Mouse (Mus musculus) retina, adult 2 months (tissue): ENCODE results near the gene Nxf7.
"Not testable (repeated sequence)": the region's sequence is repeated elsewhere in the genome, so short reads cannot be mapped to it uniquely, and the experiment has no call there.

Source experiments
- DNase-seq: peaks from one replicate; pipeline ENCODE4 v3.0.0-alpha.2; 2012; ENCODE audit warnings: low read depth, low spot score

The Nxf7 gene

DNA sequence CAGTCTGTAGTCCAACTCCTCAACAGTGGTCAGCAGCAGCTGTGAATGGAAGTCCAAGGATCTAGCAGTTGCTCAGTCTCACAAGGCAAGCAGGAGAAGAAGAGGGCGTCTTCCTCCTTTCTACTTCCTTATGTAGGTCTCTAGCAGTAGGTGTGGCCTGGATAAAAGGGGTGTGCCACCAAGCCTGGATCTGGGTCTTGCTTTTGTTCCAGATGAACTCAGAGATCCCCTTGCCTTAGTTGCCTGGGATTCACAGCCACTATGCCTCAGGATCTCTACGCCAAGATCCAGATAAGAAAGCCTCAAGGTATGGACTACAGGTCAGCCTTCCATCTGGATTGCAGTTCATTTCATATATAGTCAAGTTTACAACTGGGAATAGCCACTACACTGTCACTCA lies at the start of gene Nxf7:
TSS of gene Nxf7 (minus strand) at position 101 of the 400 bp plus-strand sequence.
- DNase-seq, result no peak

DNA sequence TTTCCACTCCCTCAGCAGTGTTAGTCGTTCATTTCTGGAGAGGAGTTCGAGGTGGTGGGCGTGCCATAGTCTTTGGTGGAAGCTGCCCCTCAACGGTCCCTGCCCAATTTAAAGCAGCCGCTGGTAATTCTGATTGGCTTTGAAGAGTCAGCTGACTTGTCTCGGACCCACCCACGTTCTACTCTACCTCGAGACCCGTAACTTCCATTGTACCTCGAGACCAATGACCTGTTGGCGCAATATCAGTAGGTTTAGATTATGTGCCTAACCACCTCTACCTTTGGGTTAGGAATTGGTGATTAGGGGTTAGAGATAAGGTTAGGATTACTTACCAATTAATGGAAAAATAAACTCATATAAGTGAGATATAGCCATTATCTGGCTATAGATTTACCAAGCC lies 29.0 kb upstream of the Nxf7 start, which contains the start of gene Prame:
TSS of gene Prame (minus strand) at position 101 of the 400 bp plus-strand sequence.
- DNase-seq, result no peak

DNA sequence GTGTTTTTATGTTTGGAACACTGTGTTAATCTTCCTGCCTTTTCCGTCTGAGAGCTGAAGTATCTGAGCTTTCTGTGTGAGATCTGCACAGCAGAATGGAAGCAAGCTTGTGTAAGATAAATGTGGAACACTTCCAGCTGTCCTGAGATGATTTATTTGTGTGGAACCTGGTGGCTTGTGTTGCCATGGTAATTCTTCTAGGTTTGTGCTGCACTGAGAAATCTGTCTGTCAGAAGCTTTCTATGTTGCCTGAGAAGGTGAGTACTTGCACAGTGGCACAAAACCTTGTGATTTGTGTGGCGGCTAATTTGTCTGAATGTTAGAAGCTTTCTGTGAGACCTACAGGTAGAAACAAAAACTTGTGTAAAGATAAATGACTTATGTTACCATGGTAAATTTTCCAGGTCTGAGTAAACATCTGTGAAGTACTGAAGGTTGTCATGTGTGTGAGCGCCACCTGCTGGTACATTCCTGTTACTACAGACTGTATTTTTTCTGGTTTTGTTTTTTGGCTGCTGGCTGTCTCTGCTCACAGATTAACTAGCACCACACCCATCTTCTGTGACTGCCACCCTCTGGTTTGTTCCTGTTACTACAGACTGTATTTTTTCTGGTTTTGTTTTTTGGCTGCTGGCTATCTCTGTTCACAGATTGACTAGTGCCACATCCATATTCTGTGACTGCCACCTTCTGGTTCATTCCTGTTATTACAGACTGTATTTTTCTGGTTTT lies 2.9 kb upstream of the Nxf7 start:
- peak; percentile 23 for DNase-seq

DNA sequence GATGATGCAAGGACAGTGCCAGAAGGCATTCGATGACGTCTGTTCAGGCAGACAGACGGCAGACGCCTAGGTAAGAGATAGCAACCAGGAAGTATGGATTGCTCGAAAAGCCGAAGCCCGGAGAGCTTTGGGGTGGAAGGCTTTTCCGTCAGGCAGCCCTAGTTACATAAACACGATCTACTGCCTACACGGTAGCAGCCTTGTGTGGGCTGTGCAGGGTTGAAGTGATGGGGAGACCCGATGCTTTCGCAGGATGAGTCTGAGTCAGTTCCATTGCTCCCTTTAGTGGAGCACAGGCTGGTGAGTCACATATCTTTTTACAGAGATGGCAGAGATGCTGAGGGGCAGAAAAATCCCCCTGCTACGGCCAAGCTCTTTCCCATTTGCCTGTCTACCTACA lies 481 bp downstream of the Nxf7 start:
- no peak for DNase-seq

DNA sequence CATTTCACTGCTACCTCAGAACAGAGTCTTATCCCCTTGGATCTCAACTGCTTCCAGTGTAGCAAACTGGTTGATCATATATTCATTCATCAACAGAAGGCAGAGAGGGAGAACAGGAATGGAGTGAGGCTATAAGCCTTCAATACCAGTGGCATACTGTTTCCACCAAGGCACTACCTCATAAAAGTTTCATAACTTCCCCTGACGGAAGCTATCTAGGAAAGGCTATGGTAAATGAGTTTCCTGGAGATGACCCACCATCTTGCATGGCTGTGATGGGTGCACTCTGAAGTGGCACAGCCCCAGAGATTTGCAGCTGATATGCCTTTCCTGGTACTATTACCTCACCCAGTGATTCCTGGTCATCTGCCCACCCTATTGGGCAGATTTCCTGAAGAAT lies 22.2 kb downstream of the Nxf7 start:
- DNase-seq, result no peak

DNA sequence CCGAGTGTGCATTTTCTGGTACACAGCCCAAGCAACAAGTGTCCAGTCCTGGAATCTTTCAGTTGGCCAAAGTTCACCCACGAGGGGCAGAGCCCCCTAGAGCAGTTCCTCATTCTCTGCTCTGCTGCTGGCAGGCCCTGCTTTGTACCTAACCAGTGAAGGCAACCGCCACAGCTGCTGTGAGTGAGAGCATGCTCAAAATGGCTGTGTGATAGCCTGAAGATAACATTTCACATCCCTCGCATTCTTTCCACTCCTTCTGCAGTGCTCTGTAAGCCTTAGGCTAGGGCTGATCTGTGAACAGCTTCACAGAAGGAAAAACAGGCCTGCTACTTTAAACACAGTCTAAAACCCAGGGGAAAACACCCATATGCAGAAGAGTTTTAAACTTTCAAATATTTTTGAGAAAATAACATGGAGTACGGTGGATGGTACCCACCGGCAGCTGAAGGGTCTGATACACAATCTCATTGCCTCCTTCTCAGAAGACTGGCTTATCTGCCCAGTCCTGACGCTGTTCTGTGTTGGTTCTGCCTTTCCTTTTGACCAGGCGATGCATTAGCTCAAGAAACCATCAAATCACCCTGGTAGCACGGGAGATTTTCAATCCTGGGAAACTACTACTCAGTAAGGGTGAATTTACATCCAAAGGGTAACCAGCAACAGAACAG lies 23.5 kb downstream of the Nxf7 start:
- not testable (repeated sequence) for DNase-seq

DNA sequence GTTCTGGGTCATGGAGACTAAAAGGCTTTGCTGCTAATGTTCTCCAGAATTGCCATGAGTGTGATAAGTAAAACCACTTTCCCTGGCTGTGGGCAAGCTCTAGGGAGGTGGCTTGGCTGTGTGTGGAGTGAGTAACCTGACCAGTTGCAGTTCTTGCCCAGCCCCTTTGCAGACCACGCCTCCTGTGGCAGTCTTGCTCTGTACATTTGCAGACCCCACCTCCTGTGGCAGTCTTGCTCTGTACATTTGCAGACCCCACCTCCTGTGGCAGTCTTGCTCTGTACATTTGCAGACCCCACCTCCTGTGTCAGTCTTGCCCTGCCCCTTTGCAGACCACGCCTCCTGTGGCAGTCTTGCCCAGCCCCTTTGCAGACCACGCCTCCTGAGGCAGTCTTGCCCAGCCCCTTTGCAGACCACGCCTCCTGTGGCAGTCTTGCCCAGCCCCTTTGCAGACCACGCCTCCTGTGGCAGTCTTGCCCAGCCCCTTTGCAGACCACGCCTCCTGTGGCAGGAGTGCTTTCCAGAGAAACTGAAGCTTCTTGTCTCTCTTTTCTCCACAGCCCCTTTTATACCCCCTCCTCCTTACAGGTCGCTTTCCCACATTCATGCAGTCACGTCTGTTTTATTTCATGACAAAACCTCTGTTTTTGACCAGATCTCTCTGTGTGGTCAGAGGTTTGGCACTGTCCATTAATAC lies 24.2 kb downstream of the Nxf7 start:
- DNase-seq, result not testable (repeated sequence)

DNA sequence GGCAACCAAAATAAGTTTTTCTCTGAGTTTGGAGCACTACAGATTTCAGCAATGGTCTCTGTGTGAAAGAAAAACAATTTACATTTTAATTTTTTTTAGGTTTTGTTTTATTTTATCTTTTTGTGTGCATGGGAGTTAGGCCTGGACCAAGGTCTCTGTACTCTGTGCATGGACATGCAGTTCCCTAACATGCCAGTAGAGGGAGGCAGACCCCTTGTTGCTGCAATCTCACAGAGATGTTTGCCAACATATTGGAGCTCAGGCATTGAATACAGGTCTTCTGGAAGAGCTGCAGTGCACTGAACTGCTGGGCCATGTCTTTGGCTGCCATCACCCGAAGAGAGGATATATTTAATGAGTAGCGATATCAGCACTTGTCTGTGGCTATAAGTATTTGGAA lies 29.1 kb downstream of the Nxf7 start:
- DNase-seq, result peak; percentile 15

DNA sequence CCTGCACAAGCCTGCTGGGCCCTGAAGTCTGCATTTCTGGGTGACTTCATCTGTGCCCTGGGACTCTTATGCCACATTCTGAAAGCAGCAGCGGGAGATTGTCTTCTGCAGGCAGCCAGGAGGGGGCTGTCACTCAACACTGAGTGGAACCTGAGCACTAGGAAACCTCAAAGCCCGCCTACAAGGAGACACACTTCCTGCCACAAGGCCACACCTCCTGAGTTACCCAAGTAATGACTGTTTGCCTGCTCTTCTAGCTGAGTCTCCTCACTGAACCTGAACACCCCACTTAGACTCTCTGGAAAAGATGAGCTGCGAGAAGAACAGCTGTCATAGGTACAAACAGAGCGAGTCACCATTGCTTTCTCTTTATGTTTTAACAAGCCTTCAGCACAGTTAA lies 33.6 kb downstream of the Nxf7 start:
- DNase-seq, result not testable (repeated sequence)

DNA sequence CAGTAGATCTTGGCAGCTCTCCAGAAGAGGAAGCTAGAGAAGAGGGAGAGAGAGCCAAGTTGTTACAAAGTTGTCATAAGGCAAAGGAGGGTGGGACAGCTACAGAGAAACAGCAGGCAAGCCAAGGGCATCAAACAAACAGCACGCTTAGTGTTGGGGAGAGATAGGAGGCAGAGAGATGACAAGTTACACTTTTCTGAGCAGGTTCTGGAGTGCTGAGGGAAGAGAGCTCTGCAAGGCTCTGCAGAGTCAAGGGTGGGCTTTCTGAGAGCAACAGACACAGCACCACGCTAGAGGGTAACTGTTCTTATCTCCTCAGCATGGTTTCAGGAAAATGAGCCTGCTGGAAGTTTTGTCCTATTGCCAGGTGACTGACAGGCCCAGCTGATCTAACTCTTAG lies 35.7 kb downstream of the Nxf7 start:
- DNase-seq, result no peak

DNA sequence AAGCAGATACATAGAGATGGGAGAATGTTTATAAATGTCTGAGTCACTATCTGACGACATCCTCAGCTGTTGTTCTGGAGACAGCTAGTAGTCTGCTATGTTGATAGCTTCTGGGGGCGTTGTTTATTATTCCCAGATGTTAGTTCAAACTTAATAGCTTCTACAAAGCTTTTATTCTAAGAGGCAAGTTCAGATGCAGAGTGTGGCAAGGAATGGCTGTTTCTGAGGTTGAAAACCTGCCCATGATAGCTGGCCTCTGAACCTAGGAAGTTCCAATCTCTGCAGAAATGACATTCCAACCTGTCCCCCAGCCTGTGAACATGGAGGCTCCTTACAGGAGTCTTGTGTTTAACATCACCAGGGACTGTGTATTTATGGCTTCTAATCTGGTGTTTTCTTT lies 36.9 kb downstream of the Nxf7 start:
- DNase-seq, result not testable (repeated sequence)

DNA sequence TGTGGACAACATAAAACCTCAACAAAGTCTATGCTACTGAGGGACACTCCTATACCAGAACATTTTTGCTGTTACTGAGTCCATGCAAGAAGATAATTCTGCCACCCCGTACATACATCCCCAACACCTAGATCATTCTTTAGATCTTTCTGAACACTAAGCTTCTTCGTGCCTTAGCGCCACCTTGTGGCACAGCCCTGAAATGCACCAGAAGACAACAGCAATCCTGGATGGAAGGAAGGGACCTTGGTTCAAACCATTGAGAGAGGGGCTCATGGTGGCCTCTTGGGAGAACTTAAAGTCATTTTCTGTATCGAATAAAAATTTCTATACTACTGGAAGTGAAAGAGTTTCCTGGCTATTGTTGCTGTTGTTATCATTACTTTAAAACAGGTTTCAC lies 37.6 kb downstream of the Nxf7 start:
- DNase-seq, result not testable (repeated sequence)

DNA sequence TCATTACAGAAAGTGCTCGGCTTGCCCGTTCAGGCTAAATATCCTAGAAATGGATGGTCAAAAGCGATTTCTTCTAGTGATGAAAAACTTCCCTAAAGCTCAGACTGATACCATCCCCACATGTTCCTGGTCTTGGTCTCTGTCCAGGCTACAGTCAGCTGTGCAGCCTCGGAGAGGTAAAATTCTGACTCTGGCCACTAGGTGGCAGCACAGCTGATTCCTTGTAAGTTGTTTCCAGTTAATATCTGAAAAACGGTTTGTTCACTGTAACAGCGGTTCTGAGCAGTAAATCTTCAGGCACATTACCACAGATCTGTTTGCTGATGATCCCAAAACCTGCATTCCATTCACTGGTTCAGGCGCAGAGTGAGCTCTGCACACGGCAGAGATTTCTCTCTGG lies 38.9 kb downstream of the Nxf7 start:
- not testable (repeated sequence) for DNase-seq
